Mouse (Mus musculus): ENCODE data around the gene Slc35c1. TPM values are rescaled to one million over a fixed set of nuclear protein-coding genes. Genes with fewer than 3 reads are reported as not detected.

Gene Slc35c1
- total and polyA plus RNA-seq, 2 experiments, result 3.0 to 26.0 TPM

DNA sequence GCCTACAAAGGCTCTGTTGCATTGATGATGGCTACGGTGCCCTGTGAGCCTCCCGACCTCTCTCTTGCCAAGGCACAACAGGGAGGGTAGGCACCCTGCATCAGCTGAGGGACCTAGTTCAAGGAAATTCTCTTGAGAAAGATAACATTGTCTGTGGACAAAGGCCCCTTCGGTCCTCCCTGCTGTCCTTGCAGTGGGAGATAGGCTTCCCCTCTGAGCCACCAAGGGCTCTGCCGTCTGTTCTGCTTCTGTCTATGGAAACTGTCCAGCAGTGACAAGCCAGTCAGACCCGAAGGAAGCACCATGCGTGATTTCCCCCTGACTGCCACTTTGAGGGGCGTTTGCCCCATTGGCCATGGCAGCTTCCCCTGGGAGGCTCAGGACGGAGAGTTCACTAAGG lies 27.5 kb upstream of the Slc35c1 start:
- no peak overlapping the region for H3K9ac ChIP-seq (ENCODE audit: low read depth, low read length)
- no peak for TF ChIP-seq CTCF (IDR thresholded peaks at IDR 0.05; ENCODE audit: low read depth, low read length)
- no peak for TF ChIP-seq POLR2A (IDR thresholded peaks at IDR 0.05; ENCODE audit: extremely low read depth, insufficient read depth, low read length)
- H3K36me3 ChIP-seq (ENCODE audit: control insufficient read depth, insufficient read depth, low read length), result no peaks in the 10 kb centered on the region
- peaks cover 5% of the 10 kb centered on the region; the same call in 1 of the 2 replicates for H3K4me1 ChIP-seq (ENCODE audit: control insufficient read depth, insufficient read depth, low read length)
- H3K27ac ChIP-seq (replicated peaks; ENCODE audit: insufficient read depth, low read depth, low read length), result no peak overlapping the region
- WGBS, result 75% methylated on average over 8 of the region's 8 CpGs
- DNase-seq (ENCODE audit: extremely low read depth, low read depth, low spot score), result no peak
- H3K27me3 ChIP-seq (ENCODE audit: control insufficient read depth, insufficient read depth, low read length), result no peaks in the 10 kb centered on the region
- no peaks in the 10 kb centered on the region for H3K79me2 ChIP-seq (ENCODE audit: control insufficient read depth, insufficient read depth, low read length)
- H3K4me3 ChIP-seq (ENCODE audit: insufficient read depth, low read depth, low read length), result no peak overlapping the region

DNA sequence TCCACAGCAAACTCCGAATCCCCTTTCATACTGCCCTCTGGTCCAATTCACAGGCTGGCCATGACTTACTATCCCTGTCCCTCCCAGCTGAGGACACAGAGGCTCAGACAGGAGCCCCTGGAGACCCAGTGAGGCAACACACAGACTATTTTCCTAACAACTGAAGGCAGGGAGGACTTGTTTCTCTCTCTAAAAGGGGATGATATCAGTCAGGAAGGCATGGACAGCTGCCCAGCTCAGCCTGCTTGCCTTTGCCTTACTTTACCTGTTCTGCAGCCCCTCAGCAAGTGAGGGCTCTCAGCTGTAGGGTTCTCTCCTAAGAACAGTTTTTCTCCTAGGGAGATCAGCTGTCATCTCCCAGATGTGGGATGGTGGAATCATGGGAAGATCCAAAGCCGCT lies 26.6 kb upstream of the Slc35c1 start:
- Histone ChIP-seq H3K27me3 (ENCODE audit: control insufficient read depth, insufficient read depth, low read length) (no peaks in the 10 kb centered on the region), H3K4me3 (ENCODE audit: insufficient read depth, low read depth, low read length) (no peak overlapping the region), H3K36me3 (ENCODE audit: control insufficient read depth, insufficient read depth, low read length) (no peaks in the 10 kb centered on the region), H3K9ac (ENCODE audit: low read depth, low read length) (no peak overlapping the region), H3K27ac (replicated peaks; ENCODE audit: insufficient read depth, low read depth, low read length) (no peak overlapping the region), H3K4me1 (ENCODE audit: control insufficient read depth, insufficient read depth, low read length) (peaks cover 5% of the 10 kb centered on the region; the same call in 1 of the 2 replicates), H3K79me2 (ENCODE audit: control insufficient read depth, insufficient read depth, low read length) (no peaks in the 10 kb centered on the region)
- 64% methylated on average over 2 of the region's 2 CpGs for WGBS
- DNase-seq (ENCODE audit: extremely low read depth, low read depth, low spot score), result no peak
- no peak for TF ChIP-seq POLR2A (IDR thresholded peaks at IDR 0.05; ENCODE audit: extremely low read depth, insufficient read depth, low read length)
- no peak for TF ChIP-seq CTCF (IDR thresholded peaks at IDR 0.05; ENCODE audit: low read depth, low read length)

DNA sequence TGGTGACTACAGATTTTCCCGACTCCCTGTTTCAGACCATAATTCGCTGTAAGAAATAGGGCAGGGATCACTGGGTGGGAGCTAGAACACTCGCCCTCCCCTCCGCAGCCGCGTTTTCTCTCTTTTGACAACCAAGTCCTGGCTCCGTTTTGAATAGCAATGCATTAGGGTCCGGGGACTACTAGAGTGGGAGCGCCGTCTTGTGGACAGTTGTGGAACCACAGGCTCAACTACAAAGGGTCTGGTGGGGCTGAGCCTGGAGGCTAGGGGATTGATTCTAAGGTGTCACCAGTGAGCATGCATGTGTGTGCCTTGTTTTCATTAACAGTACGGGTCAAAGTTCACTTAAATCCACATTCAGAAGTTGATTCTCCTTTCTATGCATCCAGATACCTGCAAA lies 26.1 kb upstream of the Slc35c1 start:
- DNase-seq (ENCODE audit: extremely low read depth, low read depth, low spot score), result peak; percentile 29
- Histone ChIP-seq H3K27me3 (ENCODE audit: control insufficient read depth, insufficient read depth, low read length) (no peaks in the 10 kb centered on the region), H3K79me2 (ENCODE audit: control insufficient read depth, insufficient read depth, low read length) (no peaks in the 10 kb centered on the region), H3K36me3 (ENCODE audit: control insufficient read depth, insufficient read depth, low read length) (no peaks in the 10 kb centered on the region), H3K9ac (ENCODE audit: low read depth, low read length) (no peak overlapping the region), H3K27ac (replicated peaks; ENCODE audit: insufficient read depth, low read depth, low read length) (no peak overlapping the region), H3K4me1 (ENCODE audit: control insufficient read depth, insufficient read depth, low read length) (peaks cover 5% of the 10 kb centered on the region; the same call in 1 of the 2 replicates), H3K4me3 (ENCODE audit: insufficient read depth, low read depth, low read length) (no peak overlapping the region)
- 3% methylated on average over 11 of the region's 11 CpGs for WGBS
- TF ChIP-seq CTCF (IDR thresholded peaks at IDR 0.05; ENCODE audit: low read depth, low read length) (peak; percentile 89), POLR2A (IDR thresholded peaks at IDR 0.05; ENCODE audit: extremely low read depth, insufficient read depth, low read length) (no peak)

DNA sequence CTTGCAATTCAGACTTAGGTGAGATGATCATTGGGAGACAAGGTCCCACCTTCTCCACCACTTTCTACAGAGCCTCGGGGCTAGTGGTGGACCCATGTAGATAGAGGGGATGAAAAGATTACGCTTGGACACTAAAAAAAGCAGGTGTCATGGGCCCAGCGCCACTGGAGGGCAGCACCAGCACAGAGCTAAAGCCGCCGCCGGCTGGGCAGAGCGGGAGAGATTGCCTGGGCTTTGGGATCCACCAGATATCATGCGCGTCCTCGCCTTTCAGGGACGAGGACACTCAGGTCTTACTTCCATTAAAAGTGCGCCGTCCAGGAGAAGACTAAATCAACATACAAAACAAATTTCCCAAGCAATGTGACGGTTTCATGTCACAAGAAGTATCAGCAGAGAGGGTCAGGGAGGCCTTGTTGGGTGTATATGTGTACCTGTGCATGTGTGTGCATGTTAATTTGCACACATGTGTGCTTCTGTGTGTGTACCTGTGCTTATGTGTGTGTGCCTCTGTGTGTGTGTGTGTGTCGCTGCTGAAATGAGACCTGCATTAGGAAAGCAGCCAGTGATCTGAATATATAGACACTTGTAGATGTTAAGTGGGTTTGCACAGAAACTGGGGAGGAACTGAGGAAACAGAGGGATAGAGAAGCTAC lies 25.4 kb upstream of the Slc35c1 start:
- Histone ChIP-seq H3K36me3 (ENCODE audit: control insufficient read depth, insufficient read depth, low read length) (no peaks in the 10 kb centered on the region), H3K9ac (ENCODE audit: low read depth, low read length) (no peak overlapping the region), H3K4me3 (ENCODE audit: insufficient read depth, low read depth, low read length) (no peak overlapping the region), H3K79me2 (ENCODE audit: control insufficient read depth, insufficient read depth, low read length) (no peaks in the 10 kb centered on the region), H3K4me1 (ENCODE audit: control insufficient read depth, insufficient read depth, low read length) (peaks cover 5% of the 10 kb centered on the region; the same call in 1 of the 2 replicates), H3K27ac (replicated peaks; ENCODE audit: insufficient read depth, low read depth, low read length) (no peak overlapping the region), H3K27me3 (ENCODE audit: control insufficient read depth, insufficient read depth, low read length) (no peaks in the 10 kb centered on the region)
- peak; percentile 17 for DNase-seq (ENCODE audit: extremely low read depth, low read depth, low spot score)
- no peak for TF ChIP-seq POLR2A (IDR thresholded peaks at IDR 0.05; ENCODE audit: extremely low read depth, insufficient read depth, low read length)
- peak; percentile 88 for TF ChIP-seq CTCF (IDR thresholded peaks at IDR 0.05; ENCODE audit: low read depth, low read length)
- WGBS, result 11% methylated on average over 15 of the region's 15 CpGs

DNA sequence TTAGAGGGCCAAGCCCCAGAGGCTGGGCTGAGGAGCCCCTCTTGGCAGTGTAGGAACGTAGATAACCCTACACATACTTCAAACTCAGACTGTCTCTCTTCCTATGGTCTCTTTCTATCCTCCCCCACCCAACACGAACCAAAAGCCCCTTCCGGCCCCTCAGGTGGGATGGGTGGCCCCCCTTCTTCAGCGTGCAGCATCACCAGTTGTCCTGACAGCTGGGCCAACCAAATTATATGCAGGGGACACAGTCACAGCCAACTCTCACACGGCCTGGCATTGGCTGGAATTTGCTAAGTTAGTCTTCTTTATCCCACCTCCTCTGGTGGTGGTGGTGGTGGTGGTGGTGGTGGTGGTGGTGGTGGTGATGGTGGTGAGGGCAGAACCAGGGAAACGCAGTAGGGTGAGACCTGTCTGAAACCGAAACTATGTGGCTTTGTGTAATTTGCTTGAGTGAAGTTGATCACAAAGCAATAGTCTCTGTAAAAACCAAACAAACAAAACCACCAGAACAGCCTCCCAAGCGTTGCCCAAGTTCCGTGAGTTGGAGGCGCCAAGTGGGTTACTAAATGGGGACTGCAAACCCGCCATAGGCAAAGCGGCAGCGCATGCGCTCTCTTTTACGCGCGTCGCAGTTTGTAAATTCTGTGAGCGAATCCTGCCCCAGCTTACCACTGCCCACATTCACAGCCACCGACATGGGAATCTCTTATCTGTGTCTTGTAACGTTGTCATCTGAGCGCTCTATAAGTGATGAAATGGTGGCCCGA lies 24.1 kb upstream of the Slc35c1 start:
- Histone ChIP-seq H3K27me3 (ENCODE audit: control insufficient read depth, insufficient read depth, low read length) (no peaks in the 10 kb centered on the region), H3K4me1 (ENCODE audit: control insufficient read depth, insufficient read depth, low read length) (peaks cover 5% of the 10 kb centered on the region; the same call in 1 of the 2 replicates), H3K9ac (ENCODE audit: low read depth, low read length) (no peak overlapping the region), H3K27ac (replicated peaks; ENCODE audit: insufficient read depth, low read depth, low read length) (0 out of 2 replicates have a peak overlapping the region, but pooled peaks have one; percentile 29), H3K36me3 (ENCODE audit: control insufficient read depth, insufficient read depth, low read length) (no peaks in the 10 kb centered on the region), H3K4me3 (ENCODE audit: insufficient read depth, low read depth, low read length) (peak overlapping the region; percentile 22), H3K79me2 (ENCODE audit: control insufficient read depth, insufficient read depth, low read length) (no peaks in the 10 kb centered on the region)
- WGBS, result 20% methylated on average over 23 of the region's 23 CpGs
- DNase-seq (ENCODE audit: extremely low read depth, low read depth, low spot score), result peak; percentile 24
- TF ChIP-seq CTCF (IDR thresholded peaks at IDR 0.05; ENCODE audit: low read depth, low read length) (no peak), POLR2A (IDR thresholded peaks at IDR 0.05; ENCODE audit: extremely low read depth, insufficient read depth, low read length) (no peak)

All from liver, adult 2 months (tissue).